Mouse (Mus musculus) MN1 (cell line): ENCODE results near the gene Cyb5r4.
"Not testable (repeated sequence)": the region's sequence is repeated elsewhere in the genome, so short reads cannot be mapped to it uniquely, and the experiment has no call there.

Experiments
- DNase-seq: peaks from one replicate; pipeline ENCODE4 v3.0.0-alpha.2; 2016; ENCODE audit warnings: low spot score

Cyb5r4 gene

DNA sequence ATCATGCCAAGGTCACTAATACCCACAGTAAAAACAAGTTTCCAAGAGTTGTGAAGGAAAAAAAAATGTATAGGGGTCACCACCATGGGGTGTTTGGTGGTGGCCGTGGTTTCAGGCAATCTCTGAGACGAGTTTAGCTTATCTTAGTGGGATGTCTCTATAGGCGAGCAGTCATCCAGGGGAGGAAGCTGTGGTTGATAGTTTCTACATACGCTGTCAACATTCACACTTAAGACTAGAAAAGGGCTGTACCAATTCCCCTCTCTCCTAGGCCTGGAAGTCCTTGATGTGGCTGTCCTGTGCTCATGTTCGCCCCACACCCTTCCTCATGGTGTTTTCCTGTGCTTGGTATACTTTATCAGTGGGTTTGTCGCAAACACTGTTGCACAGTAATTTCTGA, 4.0 kb downstream of the Cyb5r4 start:
- no peak for DNase-seq

DNA sequence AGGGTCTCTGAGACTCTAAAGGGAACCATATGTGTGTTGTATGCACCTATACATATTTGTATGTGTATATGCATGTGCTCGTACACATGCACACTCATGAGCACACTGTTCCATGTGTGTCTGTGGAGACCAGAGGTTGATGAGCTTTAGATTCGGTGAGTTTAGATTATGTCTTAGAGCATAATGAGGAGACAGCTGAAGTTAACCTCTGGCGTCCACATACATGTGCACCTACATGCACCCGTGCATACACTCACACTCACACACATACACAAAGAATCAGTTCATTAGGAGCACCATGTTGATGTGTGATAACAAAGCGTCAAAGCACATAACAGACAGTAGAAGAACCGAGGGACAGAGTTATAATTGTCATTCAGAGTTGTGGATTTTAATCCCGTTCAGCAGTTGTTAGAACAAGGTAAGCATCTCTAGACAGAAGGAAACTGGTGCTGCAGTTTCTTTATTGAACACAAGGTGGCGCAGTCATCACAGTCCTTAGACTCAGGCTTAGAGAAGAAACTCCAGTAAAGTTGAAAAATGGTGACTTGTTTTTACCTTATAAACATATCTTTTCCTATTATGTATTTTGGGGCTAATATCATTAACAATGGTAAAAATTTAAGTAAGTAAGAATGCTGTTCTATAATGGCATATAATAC, 5.7 kb downstream of the Cyb5r4 start:
- peak; percentile 73 for DNase-seq

DNA sequence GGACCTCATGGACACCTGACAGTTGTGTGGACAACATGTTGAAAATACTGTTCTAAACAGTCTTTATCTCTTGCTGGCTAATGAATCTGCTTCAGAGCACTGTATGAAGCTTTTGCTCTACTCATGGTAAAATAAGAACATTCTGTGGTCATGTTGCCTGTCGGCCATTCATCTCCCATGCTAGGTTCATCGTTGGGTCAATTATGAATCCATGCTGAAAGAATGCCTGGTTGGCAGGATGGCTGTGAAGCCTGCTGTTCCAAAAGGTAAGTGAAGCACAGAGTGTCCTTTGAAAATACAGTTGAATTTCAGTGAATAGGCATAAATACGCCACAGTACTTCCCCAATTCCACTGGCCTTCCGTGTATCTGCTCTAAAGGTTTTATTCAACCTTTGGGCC, 10.4 kb downstream of the Cyb5r4 start:
- no peak for DNase-seq

DNA sequence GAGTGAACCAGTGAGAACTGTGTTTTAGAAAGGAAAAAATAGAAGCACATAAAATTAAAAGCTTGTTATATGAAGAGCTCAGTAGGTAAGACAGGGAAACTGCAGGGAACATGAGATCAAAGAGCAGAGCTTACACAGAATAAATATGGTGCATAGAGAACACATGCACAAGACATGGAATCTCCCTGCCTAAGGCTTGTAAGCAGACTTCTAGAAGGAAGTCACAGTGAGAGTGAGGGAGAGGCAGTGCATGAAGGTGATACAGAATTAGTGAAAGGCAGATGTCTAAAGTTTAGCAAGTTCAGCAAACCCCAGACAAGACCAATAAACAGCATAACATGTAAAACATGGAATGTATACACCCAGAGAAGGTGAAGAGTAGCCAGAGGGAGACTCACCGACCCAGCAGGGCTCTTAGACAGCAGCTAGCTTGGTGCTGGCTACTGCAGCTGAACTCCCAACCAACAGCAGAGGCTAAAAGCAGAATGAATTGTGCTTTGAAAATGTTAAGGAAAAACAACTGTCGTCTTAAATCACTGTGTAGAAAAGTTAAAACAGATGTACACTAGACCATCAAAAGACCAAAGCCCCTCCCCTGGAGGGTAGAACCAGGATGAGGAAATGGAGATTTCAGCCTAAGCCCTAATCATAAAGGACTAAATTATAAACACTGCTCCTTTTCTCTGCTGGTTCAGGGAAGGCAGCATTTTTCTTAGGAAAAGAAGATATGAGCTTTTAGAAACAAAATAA, 13.2 kb downstream of the Cyb5r4 start:
- no peak for DNase-seq

DNA sequence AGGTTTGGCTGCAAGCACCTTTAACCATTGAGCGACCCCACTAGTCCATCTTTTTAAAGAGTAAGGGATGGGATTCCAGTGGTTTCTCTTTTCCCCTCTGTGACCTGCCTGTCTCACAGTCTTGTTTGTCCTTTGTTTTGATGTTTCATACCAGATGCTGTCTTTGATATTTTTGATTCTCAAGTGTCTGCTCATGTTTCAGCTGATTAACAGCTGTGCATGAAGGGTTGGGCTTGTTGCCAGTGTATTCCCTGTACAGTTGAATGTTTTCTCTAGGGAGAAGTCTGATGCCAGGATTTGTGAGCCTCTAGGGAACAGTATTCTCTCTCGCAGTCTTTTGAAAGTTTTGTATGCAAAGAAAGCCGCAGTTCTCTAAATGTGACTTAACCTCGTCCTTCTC, 27.6 kb downstream of the Cyb5r4 start:
- DNase-seq = peak; percentile 53

DNA sequence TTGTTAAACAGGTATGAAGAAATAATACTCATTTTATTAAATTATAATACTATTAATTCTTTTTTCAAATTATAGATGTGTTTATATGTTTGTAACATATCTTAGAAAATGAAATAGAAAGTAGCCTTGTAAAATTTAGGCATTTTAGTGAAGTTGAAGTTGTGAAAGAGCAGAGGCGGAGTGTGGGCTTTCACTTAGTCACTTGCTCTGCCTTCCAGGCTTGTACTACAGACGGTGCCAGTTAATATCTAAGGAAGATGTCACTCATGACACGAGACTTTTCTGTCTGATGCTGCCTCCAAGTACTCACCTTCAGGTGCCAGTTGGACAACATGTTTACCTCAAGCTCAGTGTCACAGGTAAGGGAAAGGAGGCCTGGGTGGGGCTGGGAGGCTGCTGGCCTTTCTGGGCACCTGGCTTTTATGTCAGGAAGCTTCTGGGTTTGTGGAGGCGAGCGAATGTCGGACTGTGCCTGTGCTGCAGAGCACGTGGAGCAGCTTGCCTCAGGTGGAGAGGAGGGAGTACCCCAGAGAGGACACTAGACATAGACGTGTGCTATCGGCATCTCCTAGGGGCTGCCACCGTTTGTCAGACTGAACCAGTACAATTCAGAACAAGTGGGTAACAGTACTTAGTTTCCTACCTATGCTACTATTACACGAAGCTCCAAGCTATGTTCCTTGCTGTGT, 33.9 kb downstream of the Cyb5r4 start:
- DNase-seq = no peak

DNA sequence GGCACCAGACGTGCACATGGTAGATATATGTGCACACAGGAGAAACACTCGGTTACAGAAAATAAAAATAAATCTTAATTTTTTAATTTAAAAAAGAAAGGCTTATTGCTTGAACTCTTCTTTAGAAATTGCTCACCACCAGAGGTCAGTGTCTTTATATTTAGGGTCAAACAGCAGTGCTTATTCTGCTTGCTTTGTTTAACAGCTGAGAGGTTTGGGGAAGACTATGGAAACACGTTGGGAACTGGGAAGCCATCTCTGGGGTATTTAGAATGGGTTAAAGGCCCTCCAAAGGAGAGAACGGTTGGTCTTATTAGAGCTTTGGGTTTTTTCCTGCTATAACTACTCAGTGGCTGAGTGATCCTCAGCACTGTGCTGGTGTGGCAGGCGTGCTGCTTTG, 40.5 kb downstream of the Cyb5r4 start:
- DNase-seq = no peak

DNA sequence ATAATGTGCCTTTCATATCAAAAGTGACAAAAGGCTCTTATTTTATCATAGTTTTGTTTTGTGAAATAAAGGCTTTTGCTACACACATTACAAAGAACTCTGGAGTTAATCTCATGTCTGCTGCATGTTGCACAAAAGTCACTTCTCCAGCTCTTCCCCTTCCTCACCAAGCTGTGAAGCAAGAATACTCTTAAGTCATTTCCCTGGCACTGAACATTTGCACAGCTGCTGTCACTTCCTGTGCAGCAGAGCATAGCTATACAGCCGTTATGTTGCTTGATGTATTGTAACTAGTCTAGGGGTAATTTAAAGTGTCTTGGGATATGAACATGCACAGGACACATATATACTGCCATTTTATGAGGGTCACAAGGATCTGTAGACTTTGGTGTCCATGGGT, 46.3 kb downstream of the Cyb5r4 start:
- no peak for DNase-seq

DNA sequence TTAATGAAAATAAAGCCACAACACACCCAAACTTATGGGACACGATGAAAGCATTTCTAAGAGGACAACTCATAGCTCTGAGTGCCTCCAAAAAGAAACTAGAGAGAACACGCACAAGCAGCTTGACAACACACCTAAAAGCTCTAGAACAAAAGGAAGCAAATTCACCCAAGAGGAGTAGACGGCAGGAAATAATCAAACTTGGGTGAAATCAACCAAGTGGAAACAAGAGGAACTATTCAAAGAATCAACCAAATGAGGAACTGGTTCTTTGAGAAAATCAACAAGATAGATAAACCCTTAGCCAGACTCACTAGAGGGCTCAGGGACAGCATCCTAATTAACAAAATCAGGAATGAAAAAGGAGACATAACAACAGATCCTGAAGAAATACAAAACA, 49.8 kb downstream of the Cyb5r4 start:
- not testable (repeated sequence) for DNase-seq

DNA sequence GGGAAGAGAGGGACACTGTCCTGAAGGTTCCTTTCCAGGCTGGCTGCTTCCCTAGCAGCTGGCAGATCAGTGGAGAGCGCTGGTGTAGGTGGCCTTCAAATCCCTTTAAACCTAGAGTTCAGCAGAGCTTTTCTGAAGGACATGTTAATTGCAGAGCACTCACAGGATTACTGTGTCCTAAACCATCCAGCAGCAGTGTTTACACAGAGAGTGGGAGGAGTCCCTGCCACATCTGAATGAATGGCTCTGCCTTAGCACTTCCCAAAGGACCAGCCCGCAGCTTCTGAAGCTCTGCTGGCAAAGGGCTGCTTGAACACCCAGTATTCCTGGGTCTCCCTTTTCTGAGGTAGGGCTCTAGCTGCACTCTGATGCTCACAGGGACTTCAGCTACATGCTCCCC, 56.1 kb downstream of the Cyb5r4 start:
- DNase-seq = no peak

DNA sequence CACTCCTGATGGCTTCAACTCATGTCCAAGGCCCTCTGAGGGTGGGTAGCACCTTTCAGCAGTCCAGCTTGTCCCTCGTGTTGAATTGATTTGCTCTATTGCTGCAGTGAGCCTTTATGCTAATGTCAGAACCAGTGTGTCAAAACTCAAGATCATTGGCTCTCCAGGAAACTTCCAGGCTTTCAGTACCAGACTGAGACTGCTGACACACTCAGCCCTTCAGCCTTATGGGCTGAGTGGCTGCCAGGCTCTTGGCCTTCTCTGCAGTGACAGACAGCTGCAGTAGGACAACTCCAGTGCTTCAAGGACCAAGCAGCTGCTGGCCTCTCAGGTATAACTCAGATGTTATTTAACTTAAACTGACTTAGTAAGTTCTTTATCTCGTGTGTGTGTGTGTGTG, 57.7 kb downstream of the Cyb5r4 start:
- no peak for DNase-seq

DNA sequence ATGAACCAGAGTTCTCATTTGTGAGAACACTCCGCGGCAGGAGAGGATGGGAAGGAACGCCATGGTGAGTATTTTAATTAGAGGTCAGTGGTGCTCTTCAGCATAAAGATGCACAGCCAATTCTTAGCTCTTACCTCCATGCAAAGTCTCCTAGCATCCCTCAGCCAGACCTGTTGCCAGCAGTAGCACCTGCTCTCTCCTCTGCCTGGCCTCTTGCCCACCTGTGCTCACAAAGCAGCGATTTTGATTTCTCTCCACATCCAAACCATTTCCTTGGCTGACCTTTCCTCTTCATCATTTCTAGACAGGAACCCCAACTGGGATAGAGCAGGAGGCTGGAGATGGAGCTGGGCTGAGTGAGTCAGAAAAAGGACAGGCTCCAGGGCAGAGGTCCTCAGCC, 65.2 kb downstream of the Cyb5r4 start:
- no peak for DNase-seq

DNA sequence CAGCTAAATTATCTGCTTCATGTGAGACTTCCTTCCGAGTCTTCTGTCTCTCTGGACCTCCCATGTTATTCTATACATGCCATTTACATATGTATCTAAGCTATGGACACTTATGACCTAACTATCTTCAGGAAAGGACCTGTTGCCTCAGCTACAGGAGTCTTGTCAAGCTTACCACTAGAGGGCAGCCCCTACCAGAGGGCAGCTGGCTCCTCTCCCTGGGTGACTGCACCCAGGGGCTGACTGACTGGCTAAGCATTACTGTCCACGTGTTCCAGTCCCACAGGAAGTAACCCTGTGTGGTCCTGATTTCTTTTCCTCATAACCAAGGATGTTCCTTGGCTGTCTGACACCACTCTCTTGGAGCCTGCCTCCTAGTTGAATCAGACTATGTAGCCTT, 76.2 kb downstream of the Cyb5r4 start:
- peak; percentile 61 for DNase-seq

DNA sequence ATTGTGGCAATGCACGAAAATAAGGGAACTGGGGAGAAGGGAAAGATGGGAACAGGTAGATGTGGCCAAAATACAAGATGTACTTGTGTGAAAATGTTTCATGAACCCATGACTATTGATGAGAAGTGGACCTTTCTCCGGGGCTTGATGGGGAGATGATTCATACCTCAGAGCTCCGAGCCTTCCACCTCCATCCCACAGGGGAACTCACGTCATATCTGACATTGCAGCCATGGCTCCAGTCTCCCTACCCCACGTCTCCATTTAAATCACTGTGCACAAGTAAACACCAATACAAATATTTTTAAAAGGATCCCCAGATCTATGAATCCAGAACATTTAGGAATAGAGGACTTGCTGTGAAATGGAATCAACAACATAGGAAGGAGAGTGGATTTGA, 93.2 kb downstream of the Cyb5r4 start:
- DNase-seq = peak; percentile 19

DNA sequence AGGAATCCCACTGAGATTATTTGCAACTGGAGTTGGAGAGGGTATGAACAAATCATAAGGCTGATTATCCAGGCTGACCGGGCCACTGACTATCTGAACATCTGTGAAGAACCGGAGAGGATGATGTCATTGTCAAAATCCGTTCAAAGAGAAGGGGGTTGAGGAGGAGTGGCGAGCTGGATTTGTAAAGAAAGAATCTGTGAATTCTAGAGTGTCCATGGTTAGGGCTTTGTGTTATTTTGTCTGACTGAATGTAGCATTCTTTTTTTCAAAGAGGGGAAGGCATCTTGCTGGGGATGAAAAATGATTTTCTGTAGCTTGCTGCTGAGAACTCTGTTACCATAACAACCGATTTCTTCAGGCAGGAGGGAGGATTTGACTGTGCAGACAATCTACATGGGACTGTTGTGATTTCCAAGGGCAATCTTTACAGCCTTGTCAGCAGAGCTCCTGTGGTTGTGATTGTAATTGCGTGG, 93.7 kb downstream of the Cyb5r4 start:
- peak; percentile 48 for DNase-seq

DNA sequence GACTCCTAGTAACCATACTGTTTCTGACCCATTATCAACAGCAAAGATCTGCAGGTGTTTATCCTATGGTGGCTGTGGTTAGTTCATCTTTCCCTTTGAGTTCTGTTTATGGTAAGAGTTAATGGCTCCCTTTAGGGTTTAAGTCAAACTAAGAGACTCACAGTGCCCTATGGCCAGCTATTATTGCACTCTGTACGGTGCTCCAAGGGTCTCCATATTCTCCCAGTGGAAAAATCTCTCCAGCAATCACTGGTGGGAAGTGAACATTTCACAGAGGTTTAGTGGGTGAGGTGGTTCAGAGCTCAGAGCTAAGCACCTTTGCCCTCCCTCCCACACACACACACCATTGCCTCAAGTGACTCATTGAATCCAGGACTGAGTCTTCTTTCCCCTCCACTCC, 94.2 kb downstream of the Cyb5r4 start:
- no peak for DNase-seq

DNA sequence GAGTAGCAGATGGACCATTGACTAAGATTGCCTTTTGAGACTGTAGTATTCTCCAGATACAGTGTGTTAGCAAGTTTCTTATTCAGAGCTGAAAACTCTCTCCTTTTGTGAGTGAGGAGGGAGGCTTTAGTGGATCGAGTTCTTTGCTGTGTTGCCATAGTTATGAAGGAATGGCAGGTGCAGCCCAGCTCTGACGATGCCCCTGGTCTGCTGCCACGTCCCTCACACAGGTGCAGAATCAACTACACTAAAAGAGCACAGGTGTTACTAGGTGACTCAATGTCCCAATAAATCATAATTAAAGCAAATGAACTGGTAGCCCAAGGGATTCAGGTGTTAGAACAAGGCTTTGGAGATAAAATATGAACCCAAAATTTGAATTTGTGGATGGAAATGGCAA, 97.2 kb downstream of the Cyb5r4 start:
- DNase-seq = no peak

DNA sequence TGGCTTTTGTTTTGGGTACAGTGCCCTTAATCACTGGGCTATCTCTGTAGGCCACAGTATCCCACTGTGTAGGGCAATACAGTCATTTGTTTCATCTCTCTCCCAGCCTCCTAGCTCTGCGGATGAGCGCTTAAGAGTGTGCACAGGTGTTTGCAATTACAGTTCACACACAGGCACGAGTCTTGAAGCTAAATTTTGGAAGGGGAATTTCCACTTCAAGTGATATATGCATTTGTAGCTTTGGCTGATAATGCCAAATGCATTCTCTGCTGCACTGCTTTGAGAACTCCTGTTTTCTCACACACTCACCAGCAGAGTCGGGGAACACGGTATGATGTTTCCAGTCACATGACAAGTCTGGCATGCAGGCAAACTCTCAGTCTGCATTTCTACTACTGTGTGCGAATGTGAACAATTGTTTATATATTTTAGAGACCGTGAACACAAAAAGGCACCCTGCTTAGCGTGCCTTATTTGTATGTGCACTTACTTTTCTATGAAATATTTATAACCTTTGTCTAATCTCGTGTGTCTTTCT, 100.2 kb downstream of the Cyb5r4 start:
- no peak for DNase-seq

DNA sequence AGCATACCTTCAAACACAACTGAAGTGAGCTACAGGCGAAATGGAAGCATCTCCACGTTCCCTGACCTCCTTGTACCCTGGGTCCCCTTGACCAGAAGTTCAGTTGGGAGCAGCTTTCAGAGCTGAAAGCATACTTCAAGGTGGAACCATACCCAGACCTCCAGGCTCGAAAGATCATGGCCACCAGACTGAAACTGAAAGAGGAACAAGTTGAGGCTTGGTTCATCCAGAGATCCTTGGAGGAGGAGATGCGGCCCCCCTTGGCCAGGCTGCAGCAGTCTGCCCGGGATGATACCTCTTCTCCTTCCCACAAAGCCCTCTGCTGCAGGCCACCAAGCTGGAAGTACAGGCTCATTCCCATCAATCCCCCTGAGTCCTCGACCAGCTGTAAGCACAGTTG, 105.2 kb downstream of the Cyb5r4 start:
- DNase-seq = not testable (repeated sequence)
